ENCODE assay signal across 15 mouse cellular contexts in genomic region chr2:37565579-37565978, GRCm38 (mm10). TPM values are rescaled to one million over a fixed set of nuclear protein-coding genes. Genes with fewer than 3 reads are reported as not detected.
A peak's percentile ranks its signal among the peaks of the same experiment; 100 is the strongest.
DNase-seq lines count a peak whose midpoint lies in the region; ATAC-seq and TF ChIP-seq lines count a peak whose summit lies in the region.
"Had no signal": no experiment of that assay in that cellular context is flagged by ENCODE, and none has a peak within 500 bp of the region (broad histone marks: within the 10 kb centered on the region; RNA-seq: fewer than 3 reads in every experiment).

No protein-coding gene starts in this region.

- no peak for TF ChIP-seq CTCF in left cerebral cortex, adult 2 months (IDR thresholded peaks at IDR 0.05)

- intact Hi-C loops in left cerebral cortex, adult 2 months (cut with DNase I), result no loop called here

- H3K27ac ChIP-seq in left cerebral cortex, adult 2 months, result no peak overlapping the region
- H3K27ac ChIP-seq: forebrain, embryonic 15.5 days; hindbrain, embryonic 13.5 days; midbrain, embryonic 13.5 days; stomach, embryonic 15.5 days had no signal

- H3K4me3 ChIP-seq in left cerebral cortex, adult 2 months, result no peak overlapping the region
- H3K4me3 ChIP-seq: forebrain, embryonic 15.5 days; hindbrain, embryonic 13.5 days; midbrain, embryonic 13.5 days; stomach, embryonic 15.5 days had no signal

- DNase-seq in heart, adult 18-20 months, result peak; percentile 20 to 22
- no peak for DNase-seq in heart, postnatal 4 days
- DNase-seq in CD4-positive helper T cell, adult 2 months (ENCODE audit: low read depth, low spot score), result peak; percentile 56
- DNase-seq in naive thymus-derived CD4-positive, alpha-beta T cell, adult 2 months (ENCODE audit: low read depth), result peak; percentile 40
- DNase-seq in yolk sac, embryonic 10.5 days (ENCODE audit: low spot score), result no peak
- DNase-seq in left cerebral cortex, adult 2 months (ENCODE audit: extremely low spot score in 1 of 2, low spot score in 2 of 2), result no peak
- DNase-seq in spleen, postnatal 10 days (ENCODE audit: low spot score in 2 of 2), result no peak
- DNase-seq: cerebellum, adult 2 months; kidney, adult 9 months had no signal

- ATAC-seq in hematopoietic stem cell, adult 5-6 weeks (replicated peaks in 1 of 2; ENCODE audit: insufficient read depth in 1 of 2, low FRiP score in 2 of 2, low TSS enrichment in 1 of 2, low read depth in 1 of 2, poor library complexity in 2 of 2, severe bottlenecking in 2 of 2), result peak; percentile 84 to 89
- ATAC-seq: forebrain, embryonic 15.5 days; lung, postnatal 0 days; midbrain, embryonic 13.5 days had no signal

RNA-seq across cellular contexts. Expression of gene Gpr21, which starts 49.4 kb away (rescaled TPM):
- total RNA-seq in heart, adult 18-20 months (2021), result under 1 TPM; 0.30 to 0.98 TPM
- total RNA-seq in heart, postnatal 4 days (2021), result 1 to 10 TPM; 1.4 to 1.5 TPM
- 1.2 and 1.6 TPM in 2 replicates for total RNA-seq in hematopoietic stem cell, adult 5-6 weeks (2017)
- total RNA-seq in left cerebral cortex, adult 2 months (2021), result 1 to 10 TPM; 5.6 to 5.7 TPM

Comparison
In these comparisons a context has a peak if more than half of its experiments do, and no peak if none do; other contexts are left out.
1. DNase-seq: peak in heart, adult 18-20 months (2 of 2), CD4-positive helper T cell, adult 2 months (single experiment) and naive thymus-derived CD4-positive, alpha-beta T cell, adult 2 months (single experiment); none in heart, postnatal 4 days (single experiment), yolk sac, embryonic 10.5 days (single experiment), left cerebral cortex, adult 2 months (0 of 2) and spleen, postnatal 10 days (0 of 2).